Mouse (Mus musculus): ENCODE results near the gene Ppie. TPM values are rescaled to one million over a fixed set of nuclear protein-coding genes. Genes with fewer than 3 reads are reported as not detected.
A peak's percentile ranks its signal among the peaks of the same experiment; 100 is the strongest.
"Not testable (repeated sequence)": the region's sequence is repeated elsewhere in the genome, so short reads cannot be mapped to it uniquely, and the experiment has no call there.

Ppie gene
- polyA plus RNA-seq, 1 experiment from 2014 or later: 54.2 TPM

DNA sequence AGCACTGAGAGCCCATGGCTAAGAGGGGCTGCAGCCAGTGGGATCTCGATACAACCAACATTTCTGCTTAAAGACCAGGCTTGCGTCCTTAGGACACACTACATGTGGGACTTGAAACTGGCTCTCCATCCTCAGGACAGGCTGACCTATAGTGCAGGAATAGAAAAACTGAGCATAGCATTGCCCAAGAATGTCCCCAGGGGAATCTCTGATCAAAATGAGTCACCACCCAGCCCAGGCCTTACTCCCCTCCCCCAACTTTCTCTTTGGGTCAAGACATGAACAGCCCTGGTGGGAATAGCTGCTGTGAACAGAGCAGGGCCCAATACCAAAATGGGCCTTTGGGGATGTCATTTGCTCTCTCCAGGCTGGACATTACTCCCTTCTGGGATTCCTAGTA, 32.9 kb downstream of the Ppie start:
- ATAC-seq: no peak
- Histone ChIP-seq H3K9me3 (ENCODE audit: control insufficient read depth, low read length) (no peaks in the 10 kb centered on the region), H3K4me1 (ENCODE audit: control insufficient read depth, insufficient read depth, low read depth, low read length) (peaks cover 6% of the 10 kb centered on the region; the same call in 1 of the 2 replicates), H3K27ac (ENCODE audit: low read depth, low read length) (no peak overlapping the region), H3K9ac (ENCODE audit: low read depth, low read length) (no peak overlapping the region), H3K27me3 (replicated peaks; ENCODE audit: control insufficient read depth, insufficient read depth, low read length) (peaks cover 26% of the 10 kb centered on the region), H3K4me3 (ENCODE audit: low read length) (no peak overlapping the region), H3K4me2 (ENCODE audit: low read length) (no peak overlapping the region), H3K36me3 (ENCODE audit: control insufficient read depth, insufficient read depth, low read length) (no peaks in the 10 kb centered on the region)
- WGBS: 85% methylated on average over 2 of the region's 2 CpGs

DNA sequence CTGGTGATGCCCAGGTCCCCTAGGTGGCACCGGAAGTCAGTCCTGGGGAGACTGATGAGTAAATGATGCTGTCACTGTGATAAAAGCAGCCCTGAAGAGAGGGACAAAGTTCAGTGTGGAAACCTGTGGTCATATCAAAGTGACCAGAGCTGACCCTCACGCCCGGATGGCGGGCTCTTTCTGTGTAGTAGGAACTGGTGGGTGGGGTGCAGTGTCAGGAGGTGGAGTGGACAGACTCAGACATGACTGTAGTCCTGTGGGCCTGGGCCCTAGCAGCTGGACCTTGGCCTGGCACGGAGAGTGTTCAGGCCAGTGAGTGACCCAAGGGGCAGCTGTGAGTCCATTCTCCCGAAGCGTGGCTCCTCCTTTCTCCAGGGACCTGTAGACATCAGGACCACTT, 33.8 kb downstream of the Ppie start:
- H3K9ac ChIP-seq (ENCODE audit: low read depth, low read length); H3K4me1 ChIP-seq (ENCODE audit: control insufficient read depth, insufficient read depth, low read depth, low read length); H3K36me3 ChIP-seq (ENCODE audit: control insufficient read depth, insufficient read depth, low read length); H3K4me3 ChIP-seq (ENCODE audit: low read length); H3K4me2 ChIP-seq (ENCODE audit: low read length); H3K9me3 ChIP-seq (ENCODE audit: control insufficient read depth, low read length); H3K27ac ChIP-seq (ENCODE audit: low read depth, low read length); ATAC-seq: not testable (repeated sequence)
- peaks cover 28% of the 10 kb centered on the region for H3K27me3 ChIP-seq (replicated peaks; ENCODE audit: control insufficient read depth, insufficient read depth, low read length)
- 87% methylated on average over 6 of the region's 7 CpGs for WGBS

DNA sequence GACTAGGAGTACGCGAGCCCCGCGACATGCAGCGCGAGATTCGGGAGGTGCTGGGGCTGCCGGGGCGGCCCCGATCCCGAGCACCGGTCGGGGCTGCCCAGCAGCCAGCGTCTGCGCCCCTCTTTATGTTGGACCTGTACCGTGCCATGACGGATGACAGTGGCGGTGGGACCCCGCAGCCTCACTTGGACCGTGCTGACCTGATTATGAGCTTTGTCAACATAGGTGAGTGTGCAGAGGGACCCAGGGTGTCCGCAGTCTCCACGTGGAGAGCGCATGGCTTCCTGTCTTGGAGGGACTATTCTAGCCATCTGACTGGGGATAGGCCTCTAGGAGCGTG, 34.3 kb downstream of the Ppie start:
- peak overlapping the region; percentile 34 for H3K4me3 ChIP-seq (ENCODE audit: low read length)
- no peak overlapping the region for H3K27ac ChIP-seq (ENCODE audit: low read depth, low read length)
- H3K9ac ChIP-seq (ENCODE audit: low read depth, low read length): peak overlapping the region; percentile 31
- H3K36me3 ChIP-seq (ENCODE audit: control insufficient read depth, insufficient read depth, low read length): no peaks in the 10 kb centered on the region
- peaks cover 6% of the 10 kb centered on the region; the same call in 1 of the 2 replicates for H3K4me1 ChIP-seq (ENCODE audit: control insufficient read depth, insufficient read depth, low read depth, low read length)
- H3K4me2 ChIP-seq (ENCODE audit: low read length): peak overlapping the region; percentile 51
- ATAC-seq: 0 out of 2 replicates have a peak, but pooled peaks have one; percentile 30
- WGBS: 26% methylated on average over 22 of the region's 24 CpGs
- H3K27me3 ChIP-seq (replicated peaks; ENCODE audit: control insufficient read depth, insufficient read depth, low read length): peaks cover 28% of the 10 kb centered on the region
- no peaks in the 10 kb centered on the region for H3K9me3 ChIP-seq (ENCODE audit: control insufficient read depth, low read length)

DNA sequence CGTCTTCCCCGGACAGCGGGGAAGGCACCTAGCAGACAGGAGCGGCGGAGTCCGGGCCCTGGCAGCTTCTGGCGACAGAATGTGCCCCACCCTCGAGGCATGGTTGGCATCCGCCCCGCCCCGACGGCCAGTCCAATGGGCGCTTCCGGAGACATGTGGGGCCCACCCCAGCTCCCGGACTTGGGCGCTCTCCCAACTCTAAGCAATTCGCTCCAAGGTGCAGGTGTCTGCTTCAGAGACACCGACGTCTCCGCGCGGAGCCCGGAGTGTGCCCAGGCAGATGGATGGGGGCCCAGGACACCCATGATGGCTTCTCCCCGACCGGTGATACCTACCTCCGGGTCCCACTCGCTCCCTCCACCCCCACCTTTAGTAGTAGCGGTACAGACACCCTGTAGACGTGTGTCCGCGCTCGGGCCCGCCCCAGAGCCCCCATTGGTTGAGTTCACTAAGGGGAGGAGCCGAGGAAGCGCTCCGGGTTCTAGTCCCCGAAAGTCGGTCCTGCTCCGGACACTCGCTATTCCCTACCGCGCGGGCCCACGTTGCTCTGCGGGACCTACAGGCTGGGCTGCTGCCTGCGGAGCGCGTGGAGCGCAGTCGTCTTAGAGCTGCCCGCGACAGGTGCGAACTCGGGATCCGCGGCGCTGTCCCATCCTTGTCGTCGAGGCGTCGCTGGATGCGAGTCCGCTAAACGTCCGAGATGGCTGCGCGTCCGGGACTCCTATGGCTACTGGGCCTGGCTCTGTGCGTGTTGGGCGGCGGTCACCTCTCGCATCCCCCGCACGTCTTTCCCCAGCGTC, 34.9 kb downstream of the Ppie start, which contains the start of gene Bmp8b:
Gene Bmp8b (plus strand): TSS at position 515 of the 800 bp plus-strand sequence.
- H3K4me2 ChIP-seq (ENCODE audit: low read length): peak within 1 kb of the TSS; percentile 51
- peak; percentile 72 for ATAC-seq
- peak within 1 kb of the TSS; percentile 31 for H3K9ac ChIP-seq (ENCODE audit: low read depth, low read length)
- peak within 1 kb of the TSS; percentile 34 for H3K4me3 ChIP-seq (ENCODE audit: low read length)
- no peaks in the 10 kb centered on the region for H3K36me3 ChIP-seq (ENCODE audit: control insufficient read depth, insufficient read depth, low read length)
- no peak within 1 kb of the TSS for H3K27ac ChIP-seq (ENCODE audit: low read depth, low read length)
- no peaks in the 10 kb centered on the region for H3K9me3 ChIP-seq (ENCODE audit: control insufficient read depth, low read length)
- peaks cover 28% of the 10 kb centered on the region for H3K27me3 ChIP-seq (replicated peaks; ENCODE audit: control insufficient read depth, insufficient read depth, low read length)
- WGBS: 5% methylated on average over 60 of the region's 75 CpGs
- H3K4me1 ChIP-seq (ENCODE audit: control insufficient read depth, insufficient read depth, low read depth, low read length): peaks cover 6% of the 10 kb centered on the region; the same call in 1 of the 2 replicates

DNA sequence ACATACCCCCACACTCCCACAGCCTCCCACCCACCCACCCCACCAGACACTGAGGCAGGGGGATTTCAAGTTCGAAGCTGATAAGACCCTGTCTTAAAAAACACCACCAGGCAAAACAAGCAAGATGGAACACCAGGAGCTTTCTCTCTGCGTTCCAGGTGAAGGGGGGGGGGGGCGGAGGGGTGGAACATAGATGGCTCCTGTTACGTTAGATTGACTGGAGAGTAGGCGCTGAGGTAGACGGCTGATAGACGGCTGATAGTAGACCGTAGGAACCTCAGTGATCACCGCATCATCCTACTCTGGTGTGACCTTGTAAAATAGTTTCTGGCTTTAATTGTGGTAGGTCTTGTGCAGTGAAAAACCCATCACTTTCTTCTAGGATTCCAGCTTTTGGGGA, 45.9 kb downstream of the Ppie start:
- Histone ChIP-seq H3K27ac (ENCODE audit: low read depth, low read length) (no peak overlapping the region), H3K4me1 (ENCODE audit: control insufficient read depth, insufficient read depth, low read depth, low read length) (no peaks in the 10 kb centered on the region), H3K9ac (ENCODE audit: low read depth, low read length) (no peak overlapping the region), H3K36me3 (ENCODE audit: control insufficient read depth, insufficient read depth, low read length) (no peaks in the 10 kb centered on the region), H3K9me3 (ENCODE audit: control insufficient read depth, low read length) (no peaks in the 10 kb centered on the region), H3K27me3 (replicated peaks; ENCODE audit: control insufficient read depth, insufficient read depth, low read length) (no peaks in the 10 kb centered on the region), H3K4me3 (ENCODE audit: low read length) (no peak overlapping the region), H3K4me2 (ENCODE audit: low read length) (no peak overlapping the region)
- no peak for ATAC-seq
- WGBS: 80% methylated on average over 8 of the region's 9 CpGs

DNA sequence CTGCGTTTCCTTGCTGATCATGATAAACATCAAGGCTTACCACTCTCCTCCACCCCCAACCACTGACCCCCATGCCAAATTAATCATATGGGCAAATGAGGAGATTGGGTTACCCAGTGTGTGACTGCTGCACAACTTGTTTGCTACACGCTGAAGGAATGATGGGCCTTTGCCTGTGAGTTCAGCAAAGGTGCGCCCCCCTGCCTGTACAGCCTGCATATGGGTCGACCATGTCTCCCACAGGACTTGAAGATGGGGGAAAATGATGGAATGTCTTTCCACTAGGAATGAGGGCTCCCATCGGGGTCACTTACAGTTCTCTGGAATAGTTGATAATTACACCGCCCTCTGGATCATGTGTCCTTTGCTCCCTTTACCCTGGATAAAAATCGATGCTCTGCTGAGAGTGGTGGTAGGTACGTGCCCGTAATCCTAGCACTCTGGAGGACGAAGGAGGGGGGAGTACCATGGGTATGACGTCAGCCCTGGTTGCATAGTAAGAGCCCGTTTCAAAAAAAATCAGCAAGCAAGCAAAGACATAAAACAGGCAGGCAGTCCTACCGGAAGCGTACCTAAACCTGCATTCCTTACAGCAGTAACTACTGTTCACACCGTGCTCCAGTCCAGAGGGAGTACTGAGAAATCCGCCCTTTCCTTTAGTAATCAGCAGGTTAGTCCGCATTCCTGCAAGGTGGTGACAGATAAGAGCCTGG, 46.5 kb downstream of the Ppie start:
- peak overlapping the region; percentile 27 for H3K4me2 ChIP-seq (ENCODE audit: low read length)
- H3K9ac ChIP-seq (ENCODE audit: low read depth, low read length): no peak overlapping the region
- no peaks in the 10 kb centered on the region for H3K9me3 ChIP-seq (ENCODE audit: control insufficient read depth, low read length)
- 0 out of 2 replicates have a peak, but pooled peaks have one; percentile 37 for ATAC-seq
- no peaks in the 10 kb centered on the region for H3K4me1 ChIP-seq (ENCODE audit: control insufficient read depth, insufficient read depth, low read depth, low read length)
- no peaks in the 10 kb centered on the region for H3K27me3 ChIP-seq (replicated peaks; ENCODE audit: control insufficient read depth, insufficient read depth, low read length)
- WGBS: 71% methylated on average over 17 of the region's 17 CpGs
- H3K36me3 ChIP-seq (ENCODE audit: control insufficient read depth, insufficient read depth, low read length): no peaks in the 10 kb centered on the region
- no peak overlapping the region for H3K27ac ChIP-seq (ENCODE audit: low read depth, low read length)
- no peak overlapping the region for H3K4me3 ChIP-seq (ENCODE audit: low read length)

DNA sequence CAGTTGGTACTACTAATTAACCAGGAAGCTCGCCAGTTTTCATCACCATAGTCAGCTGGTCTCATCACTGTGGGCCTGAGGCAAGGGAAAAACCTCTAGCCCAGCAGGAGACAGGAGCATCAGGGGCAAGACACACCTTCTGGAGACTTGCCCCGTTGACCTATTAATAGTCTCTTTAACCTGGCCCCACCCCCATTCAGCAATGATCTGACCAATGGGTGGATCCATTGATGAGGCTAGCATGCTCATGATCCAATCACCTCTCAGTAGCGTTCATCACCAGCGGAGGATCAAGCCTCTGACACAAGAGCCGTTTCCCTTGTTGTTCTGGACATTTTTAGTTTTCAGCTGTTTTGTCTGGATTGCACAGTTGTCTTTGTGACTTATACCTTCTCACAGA, 47.1 kb downstream of the Ppie start:
- H3K27me3 ChIP-seq (replicated peaks; ENCODE audit: control insufficient read depth, insufficient read depth, low read length): no peaks in the 10 kb centered on the region
- no peaks in the 10 kb centered on the region for H3K36me3 ChIP-seq (ENCODE audit: control insufficient read depth, insufficient read depth, low read length)
- WGBS: 73% methylated on average over 5 of the region's 5 CpGs
- no peaks in the 10 kb centered on the region for H3K9me3 ChIP-seq (ENCODE audit: control insufficient read depth, low read length)
- H3K9ac ChIP-seq (ENCODE audit: low read depth, low read length): no peak overlapping the region
- no peak overlapping the region for H3K27ac ChIP-seq (ENCODE audit: low read depth, low read length)
- H3K4me1 ChIP-seq (ENCODE audit: control insufficient read depth, insufficient read depth, low read depth, low read length): no peaks in the 10 kb centered on the region
- H3K4me2 ChIP-seq (ENCODE audit: low read length): no peak overlapping the region
- no peak overlapping the region for H3K4me3 ChIP-seq (ENCODE audit: low read length)
- no peak for ATAC-seq

DNA sequence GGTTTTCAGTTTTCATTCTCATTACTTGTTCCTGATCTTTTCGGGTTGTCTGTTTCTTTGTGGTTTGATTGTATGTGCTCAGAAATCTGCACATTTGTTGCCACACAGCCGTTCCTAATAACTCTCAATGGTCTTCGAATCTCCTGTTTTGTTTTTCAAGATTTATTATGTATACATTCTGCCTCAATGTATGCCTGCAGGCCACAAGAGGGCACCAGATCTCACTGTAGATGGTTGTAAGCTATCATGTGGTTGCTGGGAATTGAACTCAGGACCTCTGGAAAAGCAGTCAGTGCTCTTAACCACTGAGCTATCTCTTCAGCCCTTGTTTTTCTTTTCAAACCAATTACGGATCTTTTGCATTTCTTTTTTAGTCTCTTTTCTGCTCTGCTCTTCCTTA, 53.4 kb downstream of the Ppie start:
- 93% methylated on average over 4 of the region's 4 CpGs for WGBS
- no peak overlapping the region for H3K4me3 ChIP-seq (ENCODE audit: low read length)

DNA sequence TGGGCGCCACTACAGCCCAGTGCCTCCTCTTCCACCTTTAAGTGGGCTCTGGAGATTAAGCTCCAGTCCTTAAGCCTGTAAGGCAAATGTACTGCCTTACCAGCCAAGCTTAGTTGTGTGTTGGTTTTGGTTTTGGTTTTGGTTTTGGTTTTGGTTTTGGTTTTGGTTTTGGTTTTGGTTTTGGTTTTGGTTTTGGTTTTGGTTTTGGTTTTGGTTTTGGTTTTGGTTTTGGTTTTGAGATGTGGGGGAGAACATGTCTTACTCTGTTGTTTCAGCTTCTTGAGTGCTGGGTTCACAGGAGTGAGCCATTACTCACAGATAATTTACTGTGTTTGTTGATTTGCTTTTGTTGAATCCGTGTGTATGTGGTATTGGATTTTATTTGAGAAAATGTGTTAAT, 54.5 kb downstream of the Ppie start:
- Histone ChIP-seq H3K27ac (ENCODE audit: low read depth, low read length) (no peak overlapping the region), H3K9ac (ENCODE audit: low read depth, low read length) (no peak overlapping the region), H3K4me3 (ENCODE audit: low read length) (no peak overlapping the region), H3K4me1 (ENCODE audit: control insufficient read depth, insufficient read depth, low read depth, low read length) (no peaks in the 10 kb centered on the region), H3K4me2 (ENCODE audit: low read length) (no peak overlapping the region), H3K9me3 (ENCODE audit: control insufficient read depth, low read length) (no peaks in the 10 kb centered on the region), H3K36me3 (ENCODE audit: control insufficient read depth, insufficient read depth, low read length) (no peaks in the 10 kb centered on the region), H3K27me3 (replicated peaks; ENCODE audit: control insufficient read depth, insufficient read depth, low read length) (no peaks in the 10 kb centered on the region)
- WGBS: 88% methylated on average over 2 of the region's 2 CpGs
- no peak for ATAC-seq

More for the DNA sequence above, 53.4 kb downstream of the Ppie start:
- Histone ChIP-seq H3K27me3 (replicated peaks; ENCODE audit: control insufficient read depth, insufficient read depth, low read length) (no peaks in the 10 kb centered on the region), H3K4me2 (ENCODE audit: low read length) (no peak overlapping the region), H3K9ac (ENCODE audit: low read depth, low read length) (no peak overlapping the region), H3K36me3 (ENCODE audit: control insufficient read depth, insufficient read depth, low read length) (no peaks in the 10 kb centered on the region), H3K9me3 (ENCODE audit: control insufficient read depth, low read length) (no peaks in the 10 kb centered on the region), H3K4me1 (ENCODE audit: control insufficient read depth, insufficient read depth, low read depth, low read length) (no peaks in the 10 kb centered on the region), H3K27ac (ENCODE audit: low read depth, low read length) (no peak overlapping the region)
- ATAC-seq: no peak

All from hindbrain, embryonic 16.5 days (tissue).